Mouse (Mus musculus) midbrain, embryonic 14.5 days (tissue): ENCODE data around the gene Slc48a1. TPM values are rescaled to one million over a fixed set of nuclear protein-coding genes. Genes with fewer than 3 reads are reported as not detected.

Experiments
- ATAC-seq: fragments of 200-750 bp; cut with Nextera tagmentation; 2 replicates; pipeline ENCODE4 v1.8.0; 2017; ENCODE audit warnings: moderate number of reproducible peaks, moderate library complexity; ENCODE audit not compliant: low FRiP score, low TSS enrichment
- DNase-seq: peaks from one replicate; pipeline ENCODE4 v3.0.0-alpha.2; 2015
- H3K27ac ChIP-seq: fragments of 300-500 bp; sonication (generic); replicated peaks from 2 replicates; pipeline ENCODE4 v1.5.1; 2014; ENCODE audit warnings: mild to moderate bottlenecking, low read depth, low read length, moderate library complexity
- H3K27me3 ChIP-seq: fragments of 300-500 bp; sonication (generic); 2 replicates; pipeline ENCODE4 v1.6.1; 2014; ENCODE audit warnings: low read length, control low read depth, mixed read lengths; ENCODE audit not compliant: control insufficient read depth, insufficient read depth
- H3K36me3 ChIP-seq: fragments of 300-500 bp; sonication (generic); 2 replicates; pipeline ENCODE4 v1.6.1; 2014; ENCODE audit warnings: low read length, control low read depth; ENCODE audit not compliant: control insufficient read depth, insufficient read depth
- H3K4me1 ChIP-seq: fragments of 300-500 bp; sonication (generic); 2 replicates; pipeline ENCODE4 v1.6.1; 2014; ENCODE audit warnings: mild to moderate bottlenecking, antibody characterized with exemption, low read length, control low read depth; ENCODE audit not compliant: control insufficient read depth, insufficient read depth
- H3K4me2 ChIP-seq: fragments of 300-500 bp; sonication (generic); 2 replicates; pipeline ENCODE4 v1.6.1; 2014; ENCODE audit warnings: mild to moderate bottlenecking, low read length, moderate library complexity
- H3K4me3 ChIP-seq: fragments of 300-500 bp; sonication (generic); replicated peaks from 2 replicates; pipeline ENCODE4 v1.5.1; 2014; ENCODE audit warnings: low read depth, low read length
- H3K9ac ChIP-seq: fragments of 300-500 bp; sonication (generic); replicated peaks from 2 replicates; pipeline ENCODE4 v1.6.1; 2014; ENCODE audit warnings: mild to moderate bottlenecking, low read length, moderate library complexity
- H3K9me3 ChIP-seq: fragments of 300-500 bp; sonication (generic); 2 replicates; pipeline ENCODE4 v1.6.1; 2016; ENCODE audit warnings: low read length, control low read depth, mixed read lengths; ENCODE audit not compliant: control insufficient read depth
- whole genome bisulfite sequencing: fragments of 180-500 bp; shearing (Covaris S2); extraction: QIAGEN DNeasy Blood & Tissue Kit; methylation state at CpG from one replicate; pipeline ENCODE4 v1.1.7; 2014; 5-methylcytosine and 5-hydroxymethylcytosine counted together
- polyA plus RNA-seq: library from polyadenylated mRNA; unstranded; fragments of >200 nt; fragmentation: Nextera tagmentation; extraction: Ambion mirVana; gene quantifications from 2 replicates; pipeline ENCODE4 v1.2.1, GENCODE M21; 2014

Gene Slc48a1
- polyA plus RNA-seq, 1 experiment from 2014 or later: 72.9 TPM

DNA sequence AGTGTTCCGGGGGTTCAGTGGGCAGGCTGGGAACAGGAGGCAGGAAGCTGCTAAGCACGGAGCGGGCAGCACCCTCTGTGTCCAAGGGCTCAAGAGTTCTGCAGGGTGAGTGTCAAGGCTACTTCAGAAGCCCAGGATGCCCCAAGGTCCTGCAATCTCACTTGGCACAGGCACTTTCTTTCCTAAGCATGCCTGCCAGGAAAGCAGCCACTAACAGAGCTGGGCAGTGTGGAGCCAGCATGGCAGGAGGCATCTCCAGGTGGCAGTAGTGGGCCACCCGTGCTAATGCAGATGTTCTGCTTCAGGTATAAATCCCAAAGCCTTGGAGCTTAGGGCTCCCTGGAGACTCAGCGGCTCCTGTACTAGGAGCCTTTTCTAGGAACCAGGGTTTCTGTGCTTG is 31.6 kb downstream of the Slc48a1 start:
- no peak overlapping the region for H3K4me3 ChIP-seq
- H3K27me3 ChIP-seq: no peaks in the 10 kb centered on the region
- H3K4me2 ChIP-seq: no peak overlapping the region
- H3K36me3 ChIP-seq: peaks cover 52% of the 10 kb centered on the region
- peaks cover 22% of the 10 kb centered on the region for H3K4me1 ChIP-seq
- H3K9ac ChIP-seq: no peak overlapping the region
- H3K27ac ChIP-seq: no peak overlapping the region
- WGBS: 87% methylated on average over 5 of the region's 5 CpGs
- no peaks in the 10 kb centered on the region for H3K9me3 ChIP-seq
- DNase-seq (peak; percentile 59), ATAC-seq (no peak)

DNA sequence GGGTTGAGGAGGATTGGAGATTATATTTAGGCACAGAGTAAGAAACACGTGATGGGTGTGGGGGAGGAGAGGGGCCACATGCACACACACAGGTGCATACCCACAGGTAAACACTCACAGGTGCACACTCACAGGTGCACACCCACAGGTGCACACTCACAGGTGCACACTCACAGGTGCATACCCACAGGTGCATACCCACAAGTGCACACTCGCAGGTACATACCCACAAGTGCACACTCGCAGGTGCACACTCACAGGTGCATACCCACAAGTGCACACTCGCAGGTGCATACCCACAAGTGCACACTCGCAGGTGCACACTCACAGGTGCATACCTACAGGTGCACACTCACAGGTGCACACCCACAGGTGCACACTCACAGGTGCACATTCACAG is 32.1 kb downstream of the Slc48a1 start:
- no peak for DNase-seq
- no peak overlapping the region for H3K4me3 ChIP-seq
- WGBS: 94% methylated on average over 5 of the region's 5 CpGs
- no peak for ATAC-seq
- no peak overlapping the region for H3K9ac ChIP-seq
- H3K27me3 ChIP-seq: no peaks in the 10 kb centered on the region
- H3K4me2 ChIP-seq: no peak overlapping the region
- H3K9me3 ChIP-seq: no peaks in the 10 kb centered on the region
- H3K36me3 ChIP-seq: peaks cover 48% of the 10 kb centered on the region
- H3K27ac ChIP-seq: no peak overlapping the region
- H3K4me1 ChIP-seq: peaks cover 22% of the 10 kb centered on the region

DNA sequence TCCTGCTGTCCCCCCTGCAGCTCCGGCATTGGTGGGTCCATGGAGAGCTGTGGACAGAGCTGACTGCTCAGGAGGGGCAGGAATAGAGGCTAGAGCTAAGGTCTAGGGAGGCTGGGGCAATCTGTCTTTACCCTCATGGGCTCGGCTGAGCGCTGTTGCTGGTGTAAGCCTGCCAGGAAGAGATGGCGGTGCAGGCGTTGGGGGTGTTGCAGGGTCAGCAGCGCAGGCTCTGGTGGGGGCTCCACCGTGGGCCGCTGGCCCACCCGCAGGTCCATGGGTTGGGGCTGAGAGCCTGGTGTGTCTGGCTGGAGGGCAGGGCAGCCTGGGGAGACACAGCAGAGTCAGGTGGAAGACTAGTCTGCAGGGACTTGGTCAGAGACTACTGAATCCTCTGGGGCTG is 33.0 kb downstream of the Slc48a1 start:
- Histone ChIP-seq H3K27me3 (no peaks in the 10 kb centered on the region), H3K4me1 (peaks cover 22% of the 10 kb centered on the region), H3K4me3 (no peak overlapping the region), H3K27ac (no peak overlapping the region), H3K36me3 (peaks cover 44% of the 10 kb centered on the region), H3K4me2 (no peak overlapping the region), H3K9me3 (no peaks in the 10 kb centered on the region), H3K9ac (no peak overlapping the region)
- no peak for ATAC-seq
- 88% methylated on average over 9 of the region's 9 CpGs for WGBS
- DNase-seq: no peak

DNA sequence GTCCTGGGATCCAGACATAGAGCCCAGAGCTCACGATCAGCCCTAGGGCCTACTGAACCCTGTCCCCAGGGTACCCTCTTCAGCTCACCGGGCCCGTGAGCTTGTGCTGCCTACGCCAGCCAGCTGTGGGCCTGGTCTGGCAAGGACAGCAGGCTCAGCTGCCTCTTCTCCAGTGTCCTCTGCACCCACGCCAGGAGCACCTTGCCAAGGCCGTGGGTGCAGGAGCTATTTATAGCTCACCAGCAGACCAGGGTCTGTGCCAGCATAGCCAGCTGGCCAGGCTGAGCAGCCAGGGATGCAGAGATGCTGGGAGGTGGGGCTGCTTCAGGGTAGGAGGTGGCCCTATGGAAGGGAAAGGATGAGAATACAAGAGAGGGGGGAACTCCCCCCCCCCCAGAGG is 33.8 kb downstream of the Slc48a1 start:
- 72% methylated on average over 6 of the region's 6 CpGs for WGBS

DNA sequence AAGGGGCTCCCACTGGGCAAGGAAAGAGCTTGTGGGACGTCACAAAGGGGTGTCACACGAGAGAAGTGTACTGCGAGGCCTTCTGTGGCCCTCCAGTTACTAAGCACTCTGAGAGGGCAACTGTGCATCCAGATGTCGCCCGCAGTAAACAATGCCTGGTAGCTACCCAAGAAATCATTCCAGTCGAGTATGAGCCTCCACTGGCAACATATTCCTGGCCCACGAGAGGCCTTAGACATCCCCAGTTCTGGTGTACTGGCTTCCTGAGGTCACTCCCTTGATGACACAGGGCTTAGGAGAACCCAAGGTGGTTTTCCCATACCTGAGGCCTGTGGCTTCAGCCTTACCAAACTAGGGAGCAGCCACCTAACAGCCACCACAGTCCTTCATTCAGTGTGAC is 34.6 kb downstream of the Slc48a1 start:
- Histone ChIP-seq H3K27me3 (no peaks in the 10 kb centered on the region), H3K27ac (peak overlapping the region; percentile 37; the same call in 1 of the 2 replicates), H3K9ac (no peak overlapping the region)

More for the DNA sequence above, 33.8 kb downstream of the Slc48a1 start:
- Histone ChIP-seq H3K4me3 (no peak overlapping the region), H3K4me1 (peaks cover 22% of the 10 kb centered on the region), H3K36me3 (peaks cover 35% of the 10 kb centered on the region), H3K27ac (peak overlapping the region; percentile 27; the same call in 1 of the 2 replicates), H3K4me2 (no peak overlapping the region), H3K9ac (no peak overlapping the region), H3K27me3 (no peaks in the 10 kb centered on the region), H3K9me3 (no peaks in the 10 kb centered on the region)
- peak; percentile 44 for DNase-seq
- ATAC-seq: 0 out of 2 replicates have a peak, but pooled peaks have one; percentile 31

DNA sequence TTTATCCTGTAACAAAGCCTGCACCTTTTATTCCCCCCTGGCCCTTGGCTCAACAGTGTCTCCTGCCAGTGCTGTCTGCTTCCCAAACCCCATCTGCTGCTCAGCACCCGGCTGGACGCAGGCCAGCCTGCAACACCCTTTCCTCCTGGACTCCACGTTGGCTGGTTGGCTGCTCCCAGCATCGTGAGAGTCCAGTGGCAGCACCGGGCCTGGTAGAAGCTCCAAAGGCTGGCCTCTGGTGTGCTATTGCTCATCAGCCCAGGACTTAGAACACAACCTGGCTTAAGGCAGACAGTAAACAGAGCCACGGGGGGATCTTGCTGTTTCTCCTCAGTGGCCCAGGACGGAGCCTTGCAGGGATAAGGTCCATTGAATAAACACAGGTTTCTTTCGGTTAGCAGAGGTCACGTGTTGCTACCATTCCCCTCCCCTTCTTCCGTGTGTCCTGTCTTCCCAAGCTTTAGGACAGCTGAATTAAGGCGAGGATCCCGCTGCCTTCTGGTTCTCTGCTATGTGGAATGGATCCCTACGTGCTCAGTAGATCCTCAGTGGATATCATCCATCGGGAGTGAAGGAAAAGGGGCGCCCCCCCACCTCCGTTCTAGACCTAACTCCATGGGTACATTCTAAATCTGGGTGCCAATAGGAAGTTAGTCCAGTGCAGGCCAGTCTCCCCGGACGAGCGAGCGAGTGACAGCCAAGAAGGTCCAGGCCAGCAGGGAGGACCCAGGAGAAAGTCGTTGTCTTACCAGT is 35.3 kb downstream of the Slc48a1 start:
- no peak overlapping the region for H3K4me2 ChIP-seq
- peaks cover 20% of the 10 kb centered on the region for H3K36me3 ChIP-seq
- H3K9ac ChIP-seq: no peak overlapping the region
- WGBS: 48% methylated on average over 21 of the region's 21 CpGs
- H3K4me3 ChIP-seq: no peak overlapping the region
- no peaks in the 10 kb centered on the region for H3K27me3 ChIP-seq
- DNase-seq (peak; percentile 41), ATAC-seq (no peak)
- H3K4me1 ChIP-seq: peaks cover 22% of the 10 kb centered on the region
- no peaks in the 10 kb centered on the region for H3K9me3 ChIP-seq
- H3K27ac ChIP-seq: peak overlapping the region; percentile 52; the same call in 1 of the 2 replicates

More for the DNA sequence above, 34.6 kb downstream of the Slc48a1 start:
- DNase-seq: no peak
- no peak overlapping the region for H3K4me3 ChIP-seq
- WGBS: 65% methylated on average over 7 of the region's 7 CpGs
- H3K4me1 ChIP-seq: peaks cover 22% of the 10 kb centered on the region
- no peaks in the 10 kb centered on the region for H3K9me3 ChIP-seq
- H3K36me3 ChIP-seq: peaks cover 28% of the 10 kb centered on the region
- ATAC-seq: no peak
- H3K4me2 ChIP-seq: no peak overlapping the region

DNA sequence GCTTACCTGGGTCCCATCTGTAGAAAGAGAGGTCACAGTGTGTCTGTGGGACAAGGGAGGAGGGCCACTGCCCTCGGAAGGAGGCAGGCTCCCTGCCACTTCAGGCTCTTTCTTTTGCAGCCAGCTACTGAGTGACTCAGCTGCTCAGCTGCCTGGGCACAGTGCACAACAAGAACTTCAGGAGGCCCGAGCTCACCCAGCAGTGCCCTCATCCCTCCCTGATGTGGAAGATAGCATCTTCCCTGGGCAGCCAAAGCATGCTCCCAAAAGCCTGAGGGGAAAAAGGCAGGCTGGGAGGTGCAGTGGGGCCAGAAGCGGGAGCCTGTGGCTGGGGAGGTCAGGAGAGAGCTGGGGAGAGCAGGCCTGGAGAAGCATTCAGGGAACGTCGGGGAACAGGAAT is 36.4 kb downstream of the Slc48a1 start:
- Histone ChIP-seq H3K4me3 (no peak overlapping the region), H3K27ac (no peak overlapping the region), H3K36me3 (peaks cover 11% of the 10 kb centered on the region; the same call in 1 of the 2 replicates), H3K9ac (no peak overlapping the region), H3K4me1 (peaks cover 22% of the 10 kb centered on the region), H3K9me3 (no peaks in the 10 kb centered on the region), H3K27me3 (no peaks in the 10 kb centered on the region), H3K4me2 (no peak overlapping the region)
- 53% methylated on average over 5 of the region's 5 CpGs for WGBS
- ATAC-seq (no peak), DNase-seq (no peak)

DNA sequence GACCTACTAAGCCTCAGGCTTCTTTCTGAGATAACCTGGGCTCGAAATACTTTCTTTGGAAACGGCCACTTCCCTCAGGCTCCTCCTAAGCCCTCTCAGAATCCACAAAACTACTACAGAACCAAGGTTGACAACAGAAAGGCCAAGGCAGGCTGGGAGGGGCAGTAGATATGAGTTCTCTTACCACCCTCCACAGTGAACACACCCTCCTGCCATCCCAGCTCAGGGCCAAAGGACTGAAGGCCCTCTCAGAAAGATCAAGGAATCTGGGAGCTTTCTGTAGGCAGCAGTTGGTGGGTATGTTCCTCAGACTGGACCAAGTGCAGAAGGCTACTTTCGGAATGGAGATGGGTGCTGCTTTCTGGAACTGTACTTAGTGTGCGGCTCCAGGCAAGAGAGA is 36.9 kb downstream of the Slc48a1 start:
- Histone ChIP-seq H3K4me1 (peaks cover 22% of the 10 kb centered on the region), H3K9me3 (no peaks in the 10 kb centered on the region), H3K36me3 (0 out of 2 replicates have a peak, but pooled peaks cover 5% of the 10 kb centered on the region), H3K4me2 (no peak overlapping the region), H3K9ac (no peak overlapping the region), H3K27me3 (no peaks in the 10 kb centered on the region), H3K4me3 (no peak overlapping the region), H3K27ac (no peak overlapping the region)
- ATAC-seq (no peak), DNase-seq (no peak)
- WGBS: 95% methylated on average over 4 of the region's 4 CpGs
